Mouse (Mus musculus) c-Kit-positive CD71-negative TER-119-negative erythroid progenitor cells, embryonic 14.5 days (primary cell): Measurements from ENCODE around the gene Arsg.

Experiments used
- DNase-seq: peaks from one replicate; pipeline ENCODE4 v3.0.0-alpha.2; 2013; ENCODE audit warnings: low read depth

Gene Arsg

DNA sequence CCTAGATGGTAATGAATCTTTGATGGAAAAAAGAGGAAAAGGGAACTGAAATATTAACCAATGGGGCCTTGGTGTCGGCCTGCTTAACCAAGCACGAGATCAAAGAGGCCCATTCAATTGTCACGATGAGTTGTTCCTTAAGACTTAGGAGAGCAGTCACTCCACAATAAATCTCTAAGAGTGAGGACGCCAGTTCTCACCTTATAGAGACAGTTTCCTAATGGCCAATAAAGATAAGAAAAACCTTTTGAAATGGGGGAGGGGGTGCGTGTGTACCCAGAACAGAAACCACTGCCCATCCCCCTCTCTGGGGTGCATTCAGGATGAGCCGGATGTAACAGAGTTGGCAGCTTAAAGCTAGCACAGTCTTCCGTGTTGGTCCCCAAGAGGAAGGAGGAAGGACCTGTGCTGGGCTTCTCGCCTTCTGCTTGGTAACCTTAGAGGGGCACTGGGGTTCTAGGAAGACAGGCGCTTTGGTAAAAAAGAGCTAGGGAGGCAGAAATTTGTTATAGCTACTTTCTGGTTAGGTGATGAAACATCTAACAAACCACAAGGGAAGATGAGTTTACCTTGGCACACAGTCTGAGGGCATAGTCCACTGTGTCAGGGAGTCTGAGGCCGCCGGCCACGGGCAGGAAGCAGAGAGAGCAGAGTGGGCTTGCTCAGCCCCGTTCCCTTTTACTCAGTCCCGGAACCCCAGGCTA, 22.7 kb downstream of the Arsg start:
- DNase-seq, result no peak

DNA sequence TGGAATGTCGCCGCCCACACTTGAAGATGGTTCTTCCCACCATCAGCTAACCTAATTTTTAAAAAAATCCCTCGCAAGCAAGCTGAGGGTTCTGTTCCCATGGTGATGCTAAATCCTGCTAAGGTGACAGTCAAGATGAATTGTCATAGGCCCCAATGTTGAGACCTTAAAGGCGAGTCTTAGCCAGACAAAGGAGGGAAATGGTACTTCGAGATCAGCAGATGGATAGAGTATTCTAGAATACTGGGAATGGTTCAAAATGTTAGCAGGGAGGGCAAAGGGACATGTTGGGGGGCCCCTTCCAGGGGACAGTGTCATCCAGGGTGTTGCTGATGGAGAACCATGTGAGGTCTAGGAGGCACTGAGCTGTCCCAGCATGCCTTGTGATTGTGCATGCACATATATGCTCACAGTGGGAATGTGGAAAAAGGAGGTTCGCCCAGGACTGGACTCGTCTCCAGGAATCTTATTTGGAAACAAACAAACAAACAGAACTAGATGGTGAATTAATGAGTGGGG, 23.4 kb downstream of the Arsg start:
- DNase-seq, result no peak

DNA sequence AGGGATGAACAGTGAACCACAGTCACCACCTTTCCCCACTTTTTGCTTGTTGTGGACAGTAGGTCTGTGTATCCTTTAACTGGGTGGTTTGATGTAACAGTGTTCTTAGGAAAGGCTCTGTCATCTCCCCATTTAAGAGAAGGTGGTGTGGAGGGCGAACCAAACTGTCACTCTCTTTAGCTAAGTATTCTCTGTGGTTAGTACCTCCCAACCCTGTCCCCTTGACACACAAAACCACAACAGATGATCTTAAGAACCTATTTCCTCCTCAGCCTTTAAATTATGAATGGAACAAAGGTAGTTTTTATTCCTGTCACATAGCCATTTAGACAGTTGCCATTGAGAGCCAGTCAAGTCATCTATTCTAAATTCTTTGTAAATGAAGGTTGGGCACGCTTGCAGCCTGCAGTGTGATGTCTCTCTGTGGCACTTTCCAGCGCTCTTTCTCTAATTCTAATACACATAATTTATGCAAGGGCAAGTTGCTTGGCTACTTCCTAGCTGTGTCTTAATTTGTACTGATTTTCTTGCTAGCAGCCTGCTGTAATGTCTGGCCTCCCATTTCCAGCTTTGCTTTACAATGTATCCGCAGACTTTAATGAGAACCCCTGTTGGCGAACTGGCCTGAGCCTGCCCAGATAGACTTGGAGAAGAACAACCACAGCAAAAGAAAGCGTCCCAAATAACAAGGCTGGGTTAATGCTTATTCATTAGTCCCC, 24.0 kb downstream of the Arsg start:
- DNase-seq, result no peak

DNA sequence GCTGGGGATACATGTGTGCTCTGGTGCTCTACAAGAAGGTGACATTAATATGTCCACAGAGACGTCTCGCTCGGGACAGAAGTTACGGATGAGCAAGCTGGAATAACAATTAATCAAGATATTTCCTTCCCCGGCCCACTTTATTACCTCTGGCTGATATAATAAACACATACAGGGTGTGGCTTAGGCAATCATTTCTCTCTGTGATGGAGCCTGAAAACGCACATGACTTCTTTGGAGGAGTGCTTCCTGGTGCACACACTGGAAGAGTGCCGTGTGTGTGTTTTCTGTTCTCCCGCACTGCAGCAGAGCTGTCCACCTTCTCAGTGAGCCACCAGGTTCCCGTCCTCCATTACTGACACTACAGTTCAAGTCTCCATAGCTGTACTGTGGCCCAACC, 24.8 kb downstream of the Arsg start:
- DNase-seq, result no peak

DNA sequence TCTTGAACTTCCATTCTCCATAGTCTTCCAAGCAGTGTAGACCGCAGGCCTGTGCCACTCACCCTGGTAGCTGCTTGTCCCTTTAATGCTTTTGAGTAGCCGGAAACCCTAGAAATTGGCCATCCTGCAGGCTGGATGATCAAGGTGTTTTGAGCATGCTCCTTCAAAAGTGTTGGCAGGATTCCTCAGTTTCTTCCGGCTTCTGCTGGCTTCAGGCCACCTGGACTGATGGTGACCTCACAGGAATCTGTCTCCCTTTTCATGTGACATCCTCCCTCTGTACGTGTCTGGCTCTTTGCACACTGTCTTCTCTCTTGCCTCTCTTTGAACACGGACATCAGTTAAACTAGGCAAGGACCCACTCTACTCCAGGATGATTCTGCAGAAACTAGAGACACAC, 27.0 kb downstream of the Arsg start:
- no peak for DNase-seq

DNA sequence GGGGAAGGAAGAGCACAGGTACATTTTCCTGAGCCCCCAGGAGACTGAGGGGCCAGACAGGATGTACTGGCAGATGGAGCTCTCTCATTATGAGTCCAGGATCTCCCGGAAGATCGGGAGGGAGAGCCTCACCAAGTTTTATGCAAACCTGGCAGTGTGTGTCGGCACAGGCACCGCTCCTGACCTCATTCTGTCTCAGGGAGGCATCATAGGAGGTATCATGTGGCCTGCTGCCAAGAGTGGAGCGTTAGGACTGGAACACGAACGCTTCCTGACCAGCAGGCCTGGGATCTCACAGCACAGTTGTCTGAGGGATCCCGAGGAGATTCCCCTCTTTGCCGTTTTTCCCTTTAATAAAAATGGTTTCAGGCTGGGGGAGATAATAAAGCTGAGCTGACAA, 31.8 kb downstream of the Arsg start:
- no peak for DNase-seq

DNA sequence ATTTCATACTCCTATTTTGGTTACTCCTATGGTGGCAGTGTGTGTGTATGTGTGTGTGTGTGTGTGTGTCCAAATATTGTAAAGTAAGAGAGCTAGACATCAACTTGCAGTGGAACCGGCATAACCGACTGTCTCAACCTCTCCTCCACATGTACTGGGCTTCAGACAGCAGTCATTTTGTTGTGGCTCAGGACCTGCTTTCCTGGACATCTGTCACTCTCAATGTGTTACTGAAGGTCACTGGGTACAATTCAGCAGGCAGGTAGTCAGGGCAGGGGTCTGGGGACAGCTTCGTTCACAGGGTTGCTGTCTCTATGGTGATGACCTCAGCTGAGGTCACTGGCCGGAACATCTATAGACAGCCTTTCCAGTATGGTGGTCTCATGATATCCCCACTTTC, 32.6 kb downstream of the Arsg start:
- DNase-seq, result no peak

DNA sequence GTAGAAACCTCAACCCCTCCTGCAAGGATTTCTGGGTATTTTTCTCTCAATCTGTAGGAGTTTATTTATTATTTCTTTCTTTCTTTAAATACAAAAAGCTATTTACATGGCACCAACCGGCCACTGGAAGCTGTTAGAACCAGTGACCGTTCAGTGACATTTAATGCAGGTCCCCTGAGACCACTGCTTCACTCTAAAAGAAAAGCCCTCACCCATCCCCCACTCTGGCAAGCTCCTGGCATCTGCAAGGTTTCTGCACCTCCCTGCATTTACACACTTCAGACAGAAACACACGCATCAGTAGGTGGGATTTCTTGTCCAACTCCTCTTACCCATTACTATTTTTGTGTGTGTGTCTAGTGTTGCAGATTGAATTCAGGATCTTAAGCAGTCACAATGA, 33.9 kb downstream of the Arsg start:
- DNase-seq, result no peak

DNA sequence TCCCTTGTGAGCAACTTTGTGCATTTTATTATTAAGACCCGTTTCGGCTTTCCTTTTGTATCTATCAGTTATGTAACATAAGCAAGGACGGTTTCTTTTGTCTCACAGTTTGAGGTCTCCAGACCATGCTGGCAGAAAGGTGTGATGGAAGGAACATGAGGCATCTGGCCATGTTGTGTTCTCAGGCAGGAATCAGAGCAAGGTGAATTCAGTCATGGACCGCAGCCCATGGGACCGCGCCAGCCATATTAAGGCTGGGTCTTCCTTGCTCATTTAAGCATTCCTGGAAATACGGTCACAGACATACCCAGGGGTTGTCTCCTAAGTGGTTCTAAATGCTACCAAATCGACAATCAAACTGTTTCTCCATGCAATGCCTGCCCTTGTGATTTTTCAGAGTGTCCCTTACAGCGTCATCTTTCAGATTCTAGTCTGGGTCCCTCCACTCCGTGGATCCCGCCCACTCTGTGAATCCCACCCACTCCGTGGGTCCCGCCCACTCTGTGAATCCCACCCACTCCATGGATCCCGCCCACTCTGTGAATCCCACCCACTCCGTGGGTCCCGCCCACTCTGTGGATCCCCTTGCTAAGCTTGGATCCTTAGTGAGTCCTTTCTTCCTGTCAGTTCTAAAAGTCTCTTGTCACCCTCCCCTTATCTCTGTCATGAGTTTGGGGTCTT, 40.0 kb downstream of the Arsg start:
- no peak for DNase-seq

DNA sequence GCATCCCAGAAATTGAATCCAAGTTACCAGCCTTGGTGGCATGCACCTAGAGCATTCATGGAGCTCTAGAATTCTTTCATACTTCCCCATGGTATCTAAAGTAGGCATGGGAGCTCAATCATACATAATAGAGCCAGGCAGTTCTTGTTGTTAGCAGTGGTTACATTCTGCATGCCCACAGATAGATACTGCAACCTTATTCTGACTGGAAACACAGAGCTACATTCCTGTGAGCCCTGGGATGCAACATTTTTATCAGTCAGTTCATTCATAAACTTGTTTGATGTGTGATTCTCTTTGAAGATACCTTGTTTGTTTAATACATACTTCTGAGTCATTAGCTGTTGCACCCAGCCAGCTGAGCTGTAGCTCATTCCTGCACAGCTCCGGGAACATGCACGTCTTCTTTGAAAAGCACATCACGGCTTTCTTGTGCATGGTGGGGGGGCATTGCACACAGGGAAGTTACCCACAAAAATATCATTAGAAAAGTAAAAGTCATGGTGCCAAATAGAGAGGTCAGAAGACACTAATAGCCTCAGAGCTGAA, 41.0 kb downstream of the Arsg start:
- DNase-seq, result no peak

DNA sequence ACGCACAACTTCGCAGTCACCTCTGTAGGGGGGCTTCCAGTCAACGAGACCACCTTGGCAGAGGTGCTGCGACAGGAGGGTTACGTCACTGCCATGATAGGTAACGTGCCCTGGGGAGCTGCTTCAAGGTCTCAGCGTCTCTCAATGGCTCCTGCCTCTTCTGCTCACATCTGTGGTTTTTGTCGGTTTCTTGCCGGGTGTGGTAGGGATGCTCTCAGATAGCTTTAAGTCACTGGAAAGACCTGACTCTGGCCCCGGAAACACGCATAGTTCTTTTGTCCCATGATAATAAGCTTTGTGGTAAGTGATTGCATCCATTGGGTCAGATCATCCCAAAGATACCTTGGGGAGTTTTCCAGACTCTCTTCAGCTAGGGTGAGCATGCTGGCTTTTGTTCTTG, 44.2 kb downstream of the Arsg start:
- DNase-seq, result no peak

DNA sequence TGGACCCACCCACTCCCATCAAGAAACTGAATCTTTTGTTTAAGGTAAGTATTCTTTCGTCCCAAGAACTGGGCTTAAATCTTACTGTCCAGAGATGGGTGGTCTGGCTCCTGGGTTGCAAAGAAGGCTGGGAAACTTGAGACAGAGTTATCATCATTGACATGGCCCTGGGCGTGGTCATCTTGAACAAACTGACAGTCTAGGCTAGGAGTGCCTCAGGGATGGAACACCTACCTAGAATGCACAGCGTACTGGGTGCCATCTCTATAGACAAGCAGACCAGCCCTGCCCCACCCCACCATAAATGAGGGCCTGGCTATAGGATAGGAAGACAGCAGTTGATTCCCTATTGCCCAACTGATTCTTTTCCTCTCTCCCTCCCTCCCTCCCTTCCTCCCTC, 44.6 kb downstream of the Arsg start:
- no peak for DNase-seq

DNA sequence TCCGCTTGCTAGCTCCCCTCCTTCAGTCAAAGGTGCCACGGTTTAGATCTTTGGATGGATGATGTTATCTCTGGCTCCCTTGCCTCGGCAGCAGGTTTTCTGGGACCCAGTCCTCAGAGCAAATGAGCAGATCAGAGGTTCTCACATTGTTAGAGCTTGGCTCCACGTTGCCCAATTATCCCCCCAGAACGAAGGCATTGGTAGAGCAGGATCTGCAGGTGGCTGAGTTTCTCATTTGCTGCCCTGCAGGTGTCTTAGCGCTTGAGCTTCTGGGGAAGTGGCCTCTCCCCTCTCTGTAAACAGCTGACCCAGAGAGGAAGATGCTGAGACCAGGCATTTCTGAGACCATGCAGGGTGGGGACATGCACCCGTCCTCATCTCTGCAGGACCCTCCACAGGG, 47.8 kb downstream of the Arsg start:
- no peak for DNase-seq

DNA sequence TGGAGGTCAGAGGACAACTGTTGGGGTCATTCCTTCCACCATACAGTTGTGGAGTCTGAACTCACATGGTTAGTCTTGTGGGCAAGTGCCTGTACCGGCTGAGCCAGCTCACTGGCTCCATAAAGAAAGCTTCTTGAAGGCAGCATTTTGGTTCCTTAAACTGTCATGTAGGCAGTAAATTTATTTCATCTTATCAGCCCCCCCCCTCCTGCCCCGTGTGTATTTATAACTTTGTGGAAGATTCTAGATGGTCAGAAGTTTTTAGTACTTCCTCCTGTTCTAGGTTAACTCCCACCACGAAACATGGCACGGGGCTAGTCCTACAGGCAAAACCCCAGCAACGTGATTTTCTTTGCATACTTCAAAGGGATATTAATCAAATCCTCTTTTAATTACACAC, 51.7 kb downstream of the Arsg start:
- DNase-seq, result no peak

DNA sequence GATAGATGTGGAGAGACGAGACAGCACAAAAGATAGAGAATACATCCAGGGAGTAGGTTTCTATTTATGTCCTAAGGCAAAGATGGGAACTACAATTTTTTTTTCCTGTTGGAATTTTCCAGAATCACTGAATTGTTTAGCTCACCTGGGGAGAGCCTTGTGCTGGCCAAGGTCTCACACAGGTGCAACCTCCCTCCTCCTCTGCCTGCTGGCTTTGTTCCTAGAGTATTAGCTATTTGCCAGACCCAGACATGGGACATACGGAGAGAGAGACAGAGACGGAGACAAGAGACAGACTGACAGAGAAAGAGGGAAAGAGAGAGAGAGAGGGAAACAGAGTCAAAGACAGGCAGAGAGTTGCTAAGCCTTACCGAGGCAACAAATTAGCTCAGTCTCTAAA, 52.4 kb downstream of the Arsg start:
- no peak for DNase-seq

DNA sequence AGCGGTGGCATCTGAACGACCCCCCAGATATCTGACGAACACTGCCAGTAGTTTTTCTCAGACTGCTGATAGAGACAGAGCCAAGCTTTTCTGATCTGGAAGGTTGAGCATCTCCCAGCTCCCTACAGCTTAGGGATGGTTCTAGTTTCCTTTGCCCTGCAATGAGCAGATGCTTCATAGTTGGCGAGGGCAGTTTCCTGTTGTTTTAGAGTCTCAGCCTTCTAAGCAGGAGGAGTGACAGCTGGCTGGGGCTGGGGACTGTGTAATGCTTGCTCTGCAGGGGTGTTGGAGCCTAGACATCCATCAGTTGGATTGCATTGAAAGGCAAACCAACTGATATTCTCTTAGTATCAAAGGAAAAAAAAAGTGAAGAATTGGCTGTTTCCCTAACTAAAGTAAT, 56.9 kb downstream of the Arsg start:
- DNase-seq, result no peak

DNA sequence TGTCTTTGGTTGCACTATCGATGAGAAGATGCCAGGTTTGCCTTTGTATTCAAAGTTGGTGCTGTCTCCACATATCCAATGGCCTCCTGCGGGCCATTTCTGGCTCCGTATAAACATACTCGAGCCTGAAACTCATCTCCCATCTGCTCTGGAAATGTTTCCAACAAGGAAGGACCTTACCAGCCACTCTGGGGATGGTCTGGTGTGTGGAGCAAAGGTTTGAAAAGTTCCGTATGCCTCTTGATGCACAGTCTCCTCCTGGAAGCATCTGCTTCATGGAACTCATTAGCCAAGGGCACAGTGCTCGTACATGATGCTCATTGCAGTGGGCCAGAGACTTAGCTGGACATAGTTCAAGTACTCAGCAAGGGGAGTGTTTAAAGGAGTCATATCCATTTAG, 62.8 kb downstream of the Arsg start:
- no peak for DNase-seq

DNA sequence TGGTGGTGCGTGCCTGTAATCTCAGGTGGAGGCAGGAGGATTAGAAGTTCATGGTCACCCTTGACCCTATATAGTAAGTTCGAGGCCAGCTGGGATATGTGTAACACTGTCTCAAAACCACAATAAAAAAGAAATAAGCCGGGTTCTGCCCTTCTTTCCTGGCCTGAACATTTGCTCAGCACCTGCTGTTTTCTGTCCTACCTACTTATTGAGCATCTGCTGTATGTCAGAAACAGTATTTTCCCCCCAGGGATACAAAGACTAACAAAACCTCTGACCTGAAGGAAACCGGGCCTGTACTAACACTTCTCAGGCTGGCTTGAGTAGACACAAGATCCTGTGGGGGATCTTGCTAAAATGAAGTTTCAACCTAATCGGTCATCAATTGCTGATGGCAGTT, 63.8 kb downstream of the Arsg start:
- DNase-seq, result no peak

DNA sequence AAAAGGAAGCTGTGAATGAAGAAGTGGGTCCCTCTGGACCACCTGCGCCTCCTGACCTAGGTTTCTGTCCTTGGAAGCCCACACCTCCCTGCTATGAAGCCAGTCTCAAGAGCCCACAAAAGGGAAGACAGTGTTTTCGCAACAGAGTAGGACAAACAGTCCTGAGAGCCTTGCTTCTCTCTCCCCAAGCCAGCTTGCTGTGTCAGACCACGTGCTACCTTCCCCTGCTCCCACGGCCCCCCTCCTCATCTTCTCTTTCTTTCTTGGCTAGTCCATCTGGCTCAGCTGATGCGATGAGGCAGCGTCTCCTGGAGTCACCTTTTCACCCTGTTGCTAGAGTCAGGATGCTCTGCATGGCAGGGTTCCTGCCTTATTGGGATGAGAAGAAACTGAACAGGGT, 66.1 kb downstream of the Arsg start:
- DNase-seq, result no peak

DNA sequence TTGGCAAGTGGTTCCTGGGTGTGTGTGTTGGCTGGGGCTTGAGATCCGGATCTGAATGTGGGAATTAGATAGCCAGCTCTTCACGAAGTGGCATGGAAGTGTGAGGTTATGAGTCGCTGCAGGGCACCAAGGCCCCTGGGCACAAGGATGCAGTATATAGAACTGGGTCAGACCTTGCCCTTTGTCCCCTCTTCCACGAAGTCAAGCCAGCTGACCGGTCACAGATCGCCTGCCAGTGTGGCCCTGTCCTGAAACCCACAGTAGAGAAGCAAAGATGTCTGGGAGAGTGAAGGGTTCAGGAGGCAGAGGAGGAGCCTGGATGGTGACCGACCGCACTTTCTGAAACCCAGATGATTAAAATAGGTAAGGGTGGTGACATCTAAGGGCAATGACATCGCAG, 70.3 kb downstream of the Arsg start:
- no peak for DNase-seq

DNA sequence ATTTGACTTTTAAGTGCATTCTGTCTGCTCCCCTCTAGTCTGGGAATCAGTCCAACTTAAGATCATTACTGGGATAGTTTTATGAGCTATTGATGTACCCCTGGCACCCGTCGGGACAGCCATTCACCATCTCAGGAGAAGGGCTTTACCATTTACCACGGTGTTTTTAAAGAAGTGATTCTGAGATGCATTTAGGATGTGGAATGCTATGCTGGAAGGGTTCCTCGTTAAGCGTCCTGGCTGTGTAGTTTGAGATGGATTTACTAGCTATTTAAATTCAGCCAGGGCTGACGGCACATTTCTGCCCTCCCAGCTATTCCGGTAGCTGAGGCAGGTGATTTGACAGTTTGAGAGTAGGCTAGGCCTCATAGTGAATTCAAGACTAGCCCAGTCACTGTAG, 71.3 kb downstream of the Arsg start:
- no peak for DNase-seq

DNA sequence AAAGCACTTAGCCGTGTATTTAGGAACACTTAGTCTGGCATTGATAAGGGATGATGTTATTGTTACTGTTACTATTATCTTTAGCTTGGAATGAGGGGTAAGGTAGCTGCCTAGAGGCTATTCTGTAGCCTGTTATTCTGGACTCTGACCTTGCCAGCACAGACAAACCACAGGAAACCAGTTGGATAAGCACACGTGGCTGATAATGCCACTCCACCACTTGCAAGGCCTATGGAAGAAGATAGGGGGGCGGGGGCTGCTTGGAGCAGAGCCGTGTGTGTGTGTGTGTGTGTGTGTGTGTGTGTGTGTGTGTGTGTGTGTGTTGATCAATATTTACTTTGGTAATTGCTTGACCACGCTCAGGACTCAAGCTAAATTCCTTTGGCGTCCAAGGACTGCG, 72.1 kb downstream of the Arsg start:
- DNase-seq, result no peak

DNA sequence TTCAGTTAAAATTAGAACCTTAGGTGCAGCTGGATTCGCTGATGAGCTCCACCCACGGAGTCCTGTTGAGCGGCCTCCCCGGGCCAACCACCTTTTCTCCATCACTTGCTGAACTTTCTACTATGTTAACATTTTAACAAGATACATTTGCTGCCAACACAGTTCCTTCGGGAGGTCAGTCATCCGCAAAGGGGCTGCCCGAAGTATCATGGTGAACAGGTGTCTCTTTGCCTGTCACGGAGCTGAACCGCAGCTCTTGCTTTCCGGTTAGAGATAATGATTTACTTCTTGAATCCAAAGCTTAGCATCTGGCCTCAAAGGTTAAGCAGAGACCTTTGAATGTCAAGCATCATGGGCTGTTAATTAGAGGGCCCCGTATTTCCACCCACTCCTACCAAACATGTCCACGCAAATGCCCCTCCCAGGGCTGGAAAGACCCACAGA, 72.5 kb downstream of the Arsg start:
- no peak for DNase-seq
